Mouse (Mus musculus) kidney, embryonic 15.5 days (tissue): Measurements from ENCODE around the gene Galc. TPM values are rescaled to one million over a fixed set of nuclear protein-coding genes. Genes with fewer than 3 reads are reported as not detected.
A peak's percentile ranks its signal among the peaks of the same experiment; 100 is the strongest.

Source experiments
- ATAC-seq: fragments of 200-750 bp; cut with Nextera tagmentation; replicated peaks from 2 replicates; pipeline ENCODE4 v1.8.0; 2017; ENCODE audit warnings: moderate TSS enrichment; ENCODE audit not compliant: low FRiP score
- H3K27ac ChIP-seq: fragments of 300-500 bp; sonication (generic); 2 replicates; pipeline ENCODE4 v1.5.1; 2015; ENCODE audit warnings: mild to moderate bottlenecking, inconsistent platforms
- H3K27me3 ChIP-seq: fragments of 300-500 bp; sonication (generic); 2 replicates; pipeline ENCODE4 v1.6.1; 2015; ENCODE audit warnings: inconsistent platforms
- H3K36me3 ChIP-seq: fragments of 300-500 bp; sonication (generic); 2 replicates; pipeline ENCODE4 v1.6.1; 2015; ENCODE audit warnings: inconsistent platforms
- H3K4me1 ChIP-seq: fragments of 300-500 bp; sonication (generic); 2 replicates; pipeline ENCODE4 v1.6.1; 2015; ENCODE audit warnings: inconsistent platforms
- H3K4me2 ChIP-seq: fragments of 300-500 bp; sonication (generic); 2 replicates; pipeline ENCODE4 v1.6.1; 2015; ENCODE audit warnings: moderate library complexity, mild to moderate bottlenecking, inconsistent platforms
- H3K4me3 ChIP-seq: fragments of 300-500 bp; sonication (generic); replicated peaks from 2 replicates; pipeline ENCODE4 v1.5.1; 2015; ENCODE audit warnings: mild to moderate bottlenecking, inconsistent platforms
- H3K9ac ChIP-seq: fragments of 300-500 bp; sonication (generic); 2 replicates; pipeline ENCODE4 v1.6.1; 2015; ENCODE audit warnings: mild to moderate bottlenecking, inconsistent platforms
- H3K9me3 ChIP-seq: fragments of 300-500 bp; sonication (generic); replicated peaks from 2 replicates; pipeline ENCODE4 v1.6.1; 2016; ENCODE audit warnings: inconsistent platforms
- WGBS: fragments of 180-500 bp; shearing (Covaris S2); methylation state at CpG from one replicate; pipeline ENCODE4 v1.1.7; 2015; ENCODE audit warnings: mixed read lengths; 5-methylcytosine and 5-hydroxymethylcytosine counted together
- polyA plus RNA-seq: library from polyadenylated mRNA; unstranded; fragments of >200 nt; fragmentation: Nextera tagmentation; extraction: Ambion mirVana; gene quantifications from 2 replicates; pipeline ENCODE4 v1.2.1, GENCODE M21; 2015

The Galc gene
- polyA plus RNA-seq, 1 experiment from 2014 or later: 13.4 TPM

GRCm38 (mm10) chr12:98272433-98272832, 13.2 kb upstream of the Galc start:
- Histone ChIP-seq H3K27ac (no peak overlapping the region), H3K9ac (no peak overlapping the region), H3K27me3 (peaks cover 5% of the 10 kb centered on the region; the same call in 1 of the 2 replicates), H3K4me3 (no peak overlapping the region), H3K4me2 (no peak overlapping the region), H3K4me1 (peaks cover 8% of the 10 kb centered on the region; the same call in 1 of the 2 replicates), H3K9me3 (no peaks in the 10 kb centered on the region), H3K36me3 (no peaks in the 10 kb centered on the region)
- ATAC-seq: no peak; the same call in 1 of the 2 replicates
- WGBS: 42% methylated on average over 7 of the region's 7 CpGs

- Histone ChIP-seq H3K36me3 (no peaks in the 10 kb centered on the region), H3K27ac (no peak overlapping the region), H3K4me1 (peaks cover 8% of the 10 kb centered on the region; the same call in 1 of the 2 replicates), H3K4me2 (peak overlapping the region; percentile 43), H3K9ac (no peak overlapping the region), H3K9me3 (no peaks in the 10 kb centered on the region), H3K27me3 (peaks cover 5% of the 10 kb centered on the region; the same call in 1 of the 2 replicates), H3K4me3 (no peak overlapping the region)
- ATAC-seq: 0 out of 2 replicates have a peak, but pooled peaks have one; percentile 43
- 31% methylated on average over 12 of the region's 12 CpGs for WGBS
These were observed 11.7 kb upstream of the Galc start for GRCm38 (mm10) chr12:98270810-98271566.

- H3K4me1 ChIP-seq: peaks cover 8% of the 10 kb centered on the region; the same call in 1 of the 2 replicates
- no peak for ATAC-seq
- no peaks in the 10 kb centered on the region for H3K9me3 ChIP-seq
- H3K27me3 ChIP-seq: peaks cover 5% of the 10 kb centered on the region; the same call in 1 of the 2 replicates
- H3K4me2 ChIP-seq: peak overlapping the region; percentile 43
- H3K4me3 ChIP-seq: no peak overlapping the region
- no peaks in the 10 kb centered on the region for H3K36me3 ChIP-seq
- no peak overlapping the region for H3K27ac ChIP-seq
- WGBS: 39% methylated on average over 17 of the region's 17 CpGs
- H3K9ac ChIP-seq: no peak overlapping the region
These were observed 10.8 kb upstream of the Galc start for GRCm38 (mm10) chr12:98269791-98270745.

GRCm38 (mm10) chr12:98268441-98269369, 9.4 kb upstream of the Galc start, which contains the start of gene Gpr65:
Gene Gpr65, plus strand, starts transcription at chr12:98268635.
- H3K4me1 ChIP-seq: peaks cover 8% of the 10 kb centered on the region; the same call in 1 of the 2 replicates
- no peaks in the 10 kb centered on the region for H3K9me3 ChIP-seq
- H3K36me3 ChIP-seq: no peaks in the 10 kb centered on the region
- H3K4me2 ChIP-seq: no peak within 1 kb of the TSS
- peaks cover 5% of the 10 kb centered on the region; the same call in 1 of the 2 replicates for H3K27me3 ChIP-seq
- no peak within 1 kb of the TSS for H3K9ac ChIP-seq
- no peak within 1 kb of the TSS for H3K27ac ChIP-seq
- no peak within 1 kb of the TSS for H3K4me3 ChIP-seq
- ATAC-seq: no peak
- 88% methylated on average over 13 of the region's 13 CpGs for WGBS

- Histone ChIP-seq H3K4me2 (no peak overlapping the region), H3K27me3 (0 out of 2 replicates have a peak, but pooled peaks cover 2% of the 10 kb centered on the region), H3K36me3 (no peaks in the 10 kb centered on the region), H3K27ac (no peak overlapping the region), H3K4me3 (no peak overlapping the region), H3K4me1 (peaks cover 3% of the 10 kb centered on the region; the same call in 1 of the 2 replicates), H3K9ac (no peak overlapping the region), H3K9me3 (no peaks in the 10 kb centered on the region)
- no peak for ATAC-seq
- 86% methylated on average over 9 of the region's 9 CpGs for WGBS
These were observed 6.4 kb upstream of the Galc start for GRCm38 (mm10) chr12:98265697-98266096.

GRCm38 (mm10) chr12:98259518-98259852, 226 bp upstream of the Galc start:
- peaks cover 8% of the 10 kb centered on the region for H3K4me1 ChIP-seq
- peak overlapping the region; percentile 87 for H3K4me3 ChIP-seq
- H3K27ac ChIP-seq: peak overlapping the region; percentile 96
- peak overlapping the region; percentile 72 for H3K4me2 ChIP-seq
- ATAC-seq: no peak
- WGBS: 2% methylated on average over 12 of the region's 12 CpGs
- H3K27me3 ChIP-seq: no peaks in the 10 kb centered on the region
- no peaks in the 10 kb centered on the region for H3K36me3 ChIP-seq
- peak overlapping the region; percentile 94 for H3K9ac ChIP-seq
- H3K9me3 ChIP-seq: no peaks in the 10 kb centered on the region

GRCm38 (mm10) chr12:98258371-98258844, 851 bp downstream of the Galc start:
- peaks cover 3% of the 10 kb centered on the region; the same call in 1 of the 2 replicates for H3K36me3 ChIP-seq
- H3K4me2 ChIP-seq: peak overlapping the region; percentile 72
- H3K27me3 ChIP-seq: no peaks in the 10 kb centered on the region
- H3K4me3 ChIP-seq: peak overlapping the region; percentile 87
- 0% methylated on average over 8 of the region's 8 CpGs for WGBS
- peak overlapping the region; percentile 94 for H3K9ac ChIP-seq
- H3K27ac ChIP-seq: peak overlapping the region; percentile 96
- peaks cover 8% of the 10 kb centered on the region for H3K4me1 ChIP-seq
- no peak; the same call in 1 of the 2 replicates for ATAC-seq
- H3K9me3 ChIP-seq: no peaks in the 10 kb centered on the region

- Histone ChIP-seq H3K36me3 (peaks cover 14% of the 10 kb centered on the region), H3K4me3 (no peak overlapping the region), H3K9ac (no peak overlapping the region), H3K27me3 (no peaks in the 10 kb centered on the region), H3K9me3 (no peaks in the 10 kb centered on the region), H3K4me1 (peaks cover 8% of the 10 kb centered on the region), H3K27ac (no peak overlapping the region), H3K4me2 (no peak overlapping the region)
- WGBS: 79% methylated on average over 13 of the region's 13 CpGs
- no peak for ATAC-seq
These were observed 3.8 kb downstream of the Galc start for GRCm38 (mm10) chr12:98255373-98255995.

GRCm38 (mm10) chr12:98252417-98252816, 6.8 kb downstream of the Galc start:
- Histone ChIP-seq H3K4me3 (no peak overlapping the region), H3K27me3 (no peaks in the 10 kb centered on the region), H3K4me2 (no peak overlapping the region), H3K9ac (no peak overlapping the region), H3K4me1 (peaks cover 3% of the 10 kb centered on the region), H3K36me3 (peaks cover 14% of the 10 kb centered on the region), H3K9me3 (no peaks in the 10 kb centered on the region), H3K27ac (no peak overlapping the region)
- WGBS: 41% methylated on average over 2 of the region's 2 CpGs
- no peak for ATAC-seq

- Histone ChIP-seq H3K4me1 (no peaks in the 10 kb centered on the region), H3K9ac (no peak overlapping the region), H3K9me3 (no peaks in the 10 kb centered on the region), H3K36me3 (peaks cover 14% of the 10 kb centered on the region), H3K27ac (no peak overlapping the region), H3K4me3 (no peak overlapping the region), H3K4me2 (no peak overlapping the region), H3K27me3 (no peaks in the 10 kb centered on the region)
- ATAC-seq: no peak
- WGBS: 51% methylated on average over 8 of the region's 8 CpGs
These were observed 8.9 kb downstream of the Galc start for GRCm38 (mm10) chr12:98250327-98250726.
